Mouse (Mus musculus) C2C12 (cell line): Measurements from ENCODE around the gene Med18.

Experiments
- MAX ChIP-seq: IDR thresholded peaks from one replicate; pipeline ENCODE4 v1.6.1; 2011; ENCODE audit warnings: mild to moderate bottlenecking, control low read depth
- MYOD1 ChIP-seq: IDR thresholded peaks from one replicate; pipeline ENCODE4 v1.6.1; 2011; ENCODE audit warnings: low read depth; ENCODE audit not compliant: control insufficient read depth, insufficient read length
- USF1 ChIP-seq: IDR thresholded peaks from one replicate; pipeline ENCODE4 v1.6.1; 2011; ENCODE audit warnings: low read depth, mild to moderate bottlenecking, control low read depth, moderate library complexity

GRCm38 (mm10) chr4:132475895-132476878, 12.5 kb upstream of the Med18 start:
- TF ChIP-seq MYOD1, result no peak
- no peak for TF ChIP-seq USF1
- no peak for TF ChIP-seq MAX
